Mouse (Mus musculus) heart, postnatal 14 days (tissue): ENCODE data around the gene Hist1h2bb. TPM values are rescaled to one million over a fixed set of nuclear protein-coding genes. Genes with fewer than 3 reads are reported as not detected.
A peak's percentile ranks its signal among the peaks of the same experiment; 100 is the strongest.
"Not testable (repeated sequence)": the region's sequence is repeated elsewhere in the genome, so short reads cannot be mapped to it uniquely, and the experiment has no call there.

Experiments used
- DNase-seq, 2 experiments: peaks; one replicate each; pipeline ENCODE4 v3.0.0; 2021 to 2022
- intact Hi-C: fragments of 180-260 bp; cut with DNase I; formaldehyde crosslinking; loops from one replicate; pipeline ENCODE4 v1.15.1; 2025
- total RNA-seq, 2 experiments: library from RNA; stranded (reverse); gene quantifications; 2 replicates each; pipeline ENCODE4 v1.2.3; 2021

The Hist1h2bb gene
- total RNA-seq, 2 experiments from 2014 or later = 26.5 to 61.9 TPM

DNA sequence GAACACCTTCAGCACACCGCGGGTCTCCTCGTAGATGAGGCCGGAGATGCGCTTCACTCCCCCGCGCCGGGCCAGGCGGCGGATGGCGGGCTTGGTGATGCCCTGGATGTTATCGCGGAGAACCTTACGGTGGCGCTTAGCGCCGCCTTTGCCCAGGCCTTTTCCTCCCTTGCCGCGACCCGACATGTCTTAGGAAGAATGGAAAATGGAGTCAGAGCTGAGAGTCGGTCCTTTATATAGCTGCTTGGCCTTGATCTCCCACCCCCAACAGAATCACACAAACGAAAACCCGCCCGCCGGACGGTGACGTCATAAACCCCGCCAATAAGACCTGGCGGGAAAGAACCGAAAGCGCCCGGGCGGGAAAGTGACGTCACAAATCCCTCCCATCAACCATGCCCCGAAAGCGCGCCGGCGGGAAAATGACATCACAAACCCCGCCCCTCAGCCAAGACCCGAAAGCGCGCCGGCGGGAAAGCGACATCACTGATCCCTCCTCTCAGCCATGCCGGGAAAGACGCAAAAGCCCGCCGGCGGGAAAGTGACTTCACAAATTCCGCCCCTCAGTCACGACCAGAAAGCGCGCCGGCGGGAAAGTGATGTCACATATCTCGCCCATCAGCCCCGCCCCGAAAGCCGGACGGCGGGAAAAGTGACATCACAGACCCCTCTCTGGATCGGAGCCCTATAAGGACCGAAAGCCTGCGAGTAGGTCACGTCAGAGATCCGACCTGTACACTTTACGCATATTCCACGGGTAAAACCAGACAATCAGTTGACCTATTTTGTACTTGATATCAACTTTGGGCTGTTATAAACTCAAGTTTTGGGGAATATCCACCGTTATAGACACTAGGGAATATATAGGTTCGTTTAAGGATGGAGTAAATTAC, 14.7 kb downstream of the Hist1h2bb start, which contains the start of gene Hist1h4a:
TSS of gene Hist1h4a (minus strand) at position 259 of the 893 bp plus-strand sequence.
- DNase-seq = peak; percentile 96 to 98
- intact Hi-C loops = loop anchor here (5.0 kb wide), 1 partner anchor 1719 kb away; the partner anchor contains the start of genes Hist1h2ag, Hist1h2bj and Hist1h4i

DNA sequence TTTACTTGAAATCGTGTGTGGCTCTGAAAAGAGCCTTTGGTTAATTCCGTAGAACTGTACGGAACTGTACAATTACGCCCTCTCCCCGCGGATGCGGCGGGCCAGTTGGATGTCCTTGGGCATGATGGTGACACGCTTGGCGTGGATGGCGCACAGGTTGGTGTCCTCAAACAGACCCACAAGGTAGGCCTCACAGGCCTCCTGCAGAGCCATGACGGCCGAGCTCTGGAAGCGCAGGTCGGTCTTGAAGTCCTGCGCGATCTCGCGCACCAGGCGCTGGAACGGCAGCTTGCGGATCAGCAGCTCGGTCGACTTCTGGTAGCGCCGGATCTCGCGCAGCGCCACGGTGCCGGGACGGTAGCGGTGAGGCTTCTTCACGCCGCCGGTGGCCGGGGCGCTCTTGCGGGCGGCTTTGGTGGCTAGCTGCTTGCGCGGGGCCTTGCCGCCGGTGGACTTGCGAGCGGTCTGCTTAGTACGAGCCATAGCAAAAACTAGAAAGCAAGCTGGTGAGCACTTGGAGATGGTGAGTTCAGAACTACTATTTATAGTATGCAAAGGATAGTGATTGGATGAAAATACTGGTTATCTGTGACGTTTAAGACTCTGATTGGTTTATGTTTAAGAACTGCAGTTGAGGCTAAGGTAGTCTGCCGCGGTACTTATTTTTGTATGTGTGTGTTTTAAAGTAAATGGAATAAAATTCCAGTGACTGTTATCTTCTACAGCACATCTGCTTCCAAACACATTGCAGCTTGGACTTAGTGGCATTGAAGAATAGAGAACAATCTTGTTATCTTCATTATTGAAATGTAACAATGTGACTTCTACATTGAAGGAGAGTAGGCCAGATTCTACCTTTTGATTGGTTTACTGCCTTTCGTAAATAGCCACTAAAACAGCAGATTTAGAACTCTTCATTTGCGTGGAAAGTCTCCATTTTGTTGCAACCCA, 15.6 kb downstream of the Hist1h2bb start, which contains the start of gene Hist1h3a:
TSS of gene Hist1h3a (minus strand) at position 516 of the 951 bp plus-strand sequence.
- DNase-seq = peak in 1 of 2 experiments; percentile 59
- intact Hi-C loops = loop anchor here (5.0 kb wide), 1 partner anchor 1720 kb away; the partner anchor contains the start of genes Hist1h2ag, Hist1h2bj and Hist1h4i

DNA sequence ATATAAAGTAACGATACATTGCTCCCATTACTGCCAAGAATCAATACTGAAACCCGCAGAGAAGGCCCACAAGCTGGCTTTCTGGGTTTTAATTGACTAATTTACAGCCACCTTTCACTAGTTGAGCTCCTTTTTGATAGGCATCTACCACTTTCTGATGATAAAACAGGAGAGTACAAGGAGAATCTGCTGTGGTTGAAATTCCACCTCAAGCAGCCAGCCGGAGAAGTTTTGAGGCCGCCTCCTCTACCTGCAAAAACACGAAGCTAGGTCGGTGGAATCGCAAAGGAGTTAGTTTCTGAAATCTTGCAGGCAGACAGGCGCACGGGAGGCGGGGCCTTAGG, 16.7 kb downstream of the Hist1h2bb start:
- no peak for DNase-seq
- intact Hi-C loops = loop anchor here (5.0 kb wide), 1 partner anchor 1721 kb away; the partner anchor contains the start of genes Hist1h2ag, Hist1h2bj and Hist1h4i

DNA sequence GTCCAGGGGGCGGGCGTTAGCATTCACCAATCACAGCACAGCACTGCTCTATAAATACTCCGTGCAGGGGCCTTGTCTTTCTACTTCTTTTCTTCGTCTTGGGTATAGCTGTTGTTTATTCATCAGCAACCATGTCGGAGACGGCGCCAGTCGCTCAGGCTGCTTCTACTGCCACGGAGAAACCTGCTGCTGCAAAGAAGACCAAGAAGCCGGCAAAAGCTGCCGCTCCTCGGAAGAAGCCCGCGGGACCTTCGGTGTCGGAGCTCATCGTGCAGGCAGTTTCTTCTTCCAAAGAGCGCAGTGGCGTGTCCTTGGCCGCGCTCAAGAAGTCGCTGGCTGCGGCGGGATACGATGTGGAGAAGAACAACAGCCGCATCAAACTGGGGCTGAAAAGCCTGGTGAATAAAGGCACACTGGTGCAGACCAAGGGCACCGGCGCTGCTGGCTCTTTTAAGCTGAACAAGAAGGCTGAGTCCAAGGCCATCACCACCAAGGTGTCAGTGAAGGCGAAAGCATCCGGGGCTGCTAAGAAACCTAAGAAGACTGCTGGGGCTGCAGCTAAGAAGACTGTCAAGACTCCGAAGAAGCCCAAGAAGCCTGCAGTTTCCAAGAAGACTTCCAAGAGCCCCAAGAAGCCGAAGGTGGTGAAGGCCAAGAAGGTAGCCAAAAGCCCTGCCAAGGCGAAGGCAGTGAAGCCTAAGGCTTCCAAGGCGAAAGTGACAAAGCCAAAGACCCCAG, 17.2 kb downstream of the Hist1h2bb start, which contains the start of gene Hist1h1a:
TSS of gene Hist1h1a (plus strand) at position 81 of the 738 bp plus-strand sequence.
- DNase-seq = peak; percentile 77 to 79
- intact Hi-C loops = loop anchor here (5.0 kb wide), 1 partner anchor 1721 kb away; the partner anchor contains the start of genes Hist1h2ag, Hist1h2bj and Hist1h4i

DNA sequence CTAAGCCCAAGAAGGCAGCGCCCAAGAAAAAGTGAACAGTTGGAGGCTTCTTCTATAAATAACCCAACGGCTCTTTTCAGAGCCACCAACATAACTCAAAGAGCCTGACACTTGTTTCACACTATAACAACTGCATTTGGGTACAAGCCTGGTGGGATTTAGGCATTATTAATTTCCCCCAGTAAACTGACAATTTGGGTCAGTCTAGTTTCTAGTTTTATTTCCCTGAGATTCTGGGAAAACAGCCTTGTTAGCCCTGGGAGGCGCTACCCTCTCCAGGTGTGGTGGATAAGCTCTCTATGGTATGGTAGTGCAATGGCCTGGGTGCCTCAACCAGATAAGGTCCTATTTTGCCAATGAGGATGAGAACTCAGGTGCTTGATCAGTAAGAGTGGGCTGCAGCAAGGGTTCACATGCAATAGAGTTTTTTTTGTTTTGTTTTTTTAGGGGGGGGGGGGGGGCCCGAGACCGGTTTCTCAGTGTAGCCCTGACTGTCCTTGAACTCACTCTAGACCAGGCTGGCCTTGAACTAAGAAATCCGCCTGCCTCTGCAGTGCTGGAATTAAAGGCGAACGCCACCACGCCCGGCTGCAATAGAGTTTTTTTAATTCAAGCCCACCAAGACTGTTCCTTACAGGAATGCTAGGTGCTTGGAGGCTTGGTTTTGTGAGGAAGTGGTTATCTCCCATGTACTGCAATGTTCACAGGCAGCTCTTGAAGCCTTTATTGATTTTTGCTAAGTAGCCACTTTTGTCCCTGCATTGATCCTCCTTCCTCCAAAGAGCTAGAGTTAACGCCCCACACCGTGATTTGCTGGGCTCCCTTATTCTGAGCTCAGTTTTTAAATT, 18.0 kb downstream of the Hist1h2bb start:
- DNase-seq = no peak
- intact Hi-C loops = loop anchor here (5.0 kb wide), 1 partner anchor 1722 kb away; the partner anchor contains the start of genes Hist1h2ag, Hist1h2bj and Hist1h4i

DNA sequence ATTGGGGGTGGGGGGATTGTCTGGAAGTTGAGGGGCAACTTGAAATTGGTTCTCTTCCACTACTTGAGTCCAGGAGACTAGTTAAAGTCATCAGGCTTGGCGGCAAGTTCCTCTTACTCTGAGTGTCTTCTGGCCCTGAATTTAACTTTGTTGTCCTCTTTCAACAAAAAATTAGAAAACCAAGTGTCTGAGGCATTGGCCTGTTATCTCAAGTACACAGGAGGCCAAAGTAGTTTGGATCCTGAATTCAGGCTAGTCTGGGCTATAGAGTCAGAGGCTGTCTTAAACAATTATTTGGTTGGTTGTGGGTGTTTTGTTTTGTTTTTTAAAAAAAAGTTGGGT, 18.6 kb downstream of the Hist1h2bb start:
- intact Hi-C loops = no loop called here

DNA sequence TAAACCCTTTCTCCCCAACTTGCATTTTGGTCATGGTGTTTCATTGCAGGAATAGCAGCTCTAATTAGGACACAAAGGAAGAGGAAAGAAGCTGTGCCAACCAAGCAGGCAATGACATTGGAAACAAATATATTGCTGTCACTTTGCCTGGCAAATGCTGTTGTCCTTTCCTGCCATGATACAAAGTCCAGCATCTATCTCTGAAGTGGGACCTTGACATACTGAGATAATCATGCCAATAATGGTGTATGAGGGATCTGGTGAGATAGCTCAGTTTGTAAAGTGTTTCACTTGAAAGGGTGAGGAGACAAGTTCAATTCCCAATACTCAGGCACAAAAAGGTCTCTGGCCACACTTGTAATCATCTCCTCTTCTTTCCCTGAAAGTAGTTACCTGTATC, 20.2 kb downstream of the Hist1h2bb start:
- intact Hi-C loops = no loop called here

More for the DNA sequence above, 18.6 kb downstream of the Hist1h2bb start:
- DNase-seq = no peak

DNA sequence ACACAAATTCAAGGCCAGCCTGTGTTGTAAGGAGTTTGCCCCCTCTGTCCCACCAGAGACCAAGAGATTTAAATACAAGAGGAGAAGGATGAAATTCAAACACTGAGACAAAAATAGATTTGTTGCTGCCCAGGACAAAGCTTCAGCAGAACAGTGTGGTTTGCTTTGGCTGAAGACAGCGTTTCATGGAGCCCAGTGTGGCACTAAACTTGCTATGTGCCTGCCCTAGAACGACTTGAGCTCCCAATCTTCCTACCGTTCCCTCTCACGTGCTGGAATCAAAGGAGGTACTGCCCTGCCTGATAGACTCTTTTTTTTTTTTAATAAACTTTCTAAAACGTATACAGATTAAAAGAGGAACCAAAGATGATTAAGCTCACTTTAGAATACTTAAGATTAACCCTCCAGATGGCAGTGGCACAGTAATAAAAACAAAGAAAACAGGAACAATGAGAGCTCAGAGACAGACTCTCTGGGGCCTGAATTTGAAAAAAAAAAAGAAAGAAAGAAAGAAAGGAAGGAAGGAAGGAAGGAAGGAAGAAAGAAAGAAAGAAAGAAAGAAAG, 22.4 kb downstream of the Hist1h2bb start:
- DNase-seq = no peak
- intact Hi-C loops = no loop called here

More for the DNA sequence above, 20.2 kb downstream of the Hist1h2bb start:
- no peak for DNase-seq

DNA sequence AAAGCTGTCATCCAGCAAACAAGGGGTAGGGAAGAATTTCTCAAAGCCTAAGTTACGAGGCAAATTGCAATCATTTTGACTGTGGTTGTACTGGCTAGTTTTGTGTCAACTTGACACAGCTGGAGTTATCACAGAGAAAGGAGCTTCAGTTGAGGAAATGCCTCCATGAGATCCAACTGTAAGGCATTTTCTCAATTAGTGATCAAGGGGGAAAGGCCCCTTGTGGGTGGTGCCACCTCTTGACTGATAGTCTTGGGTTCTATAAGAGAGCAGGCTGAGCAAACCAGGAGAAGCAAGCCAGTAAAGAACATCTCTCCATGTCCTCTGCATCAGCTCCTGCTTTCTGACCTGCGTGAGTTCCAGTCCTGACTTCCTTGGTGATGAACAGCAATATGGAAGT, 23.1 kb downstream of the Hist1h2bb start, which contains the start of gene Trim38:
TSS of gene Trim38 (plus strand) at position 301 of the 400 bp plus-strand sequence.
- DNase-seq, intact Hi-C loops: not testable (repeated sequence)

DNA sequence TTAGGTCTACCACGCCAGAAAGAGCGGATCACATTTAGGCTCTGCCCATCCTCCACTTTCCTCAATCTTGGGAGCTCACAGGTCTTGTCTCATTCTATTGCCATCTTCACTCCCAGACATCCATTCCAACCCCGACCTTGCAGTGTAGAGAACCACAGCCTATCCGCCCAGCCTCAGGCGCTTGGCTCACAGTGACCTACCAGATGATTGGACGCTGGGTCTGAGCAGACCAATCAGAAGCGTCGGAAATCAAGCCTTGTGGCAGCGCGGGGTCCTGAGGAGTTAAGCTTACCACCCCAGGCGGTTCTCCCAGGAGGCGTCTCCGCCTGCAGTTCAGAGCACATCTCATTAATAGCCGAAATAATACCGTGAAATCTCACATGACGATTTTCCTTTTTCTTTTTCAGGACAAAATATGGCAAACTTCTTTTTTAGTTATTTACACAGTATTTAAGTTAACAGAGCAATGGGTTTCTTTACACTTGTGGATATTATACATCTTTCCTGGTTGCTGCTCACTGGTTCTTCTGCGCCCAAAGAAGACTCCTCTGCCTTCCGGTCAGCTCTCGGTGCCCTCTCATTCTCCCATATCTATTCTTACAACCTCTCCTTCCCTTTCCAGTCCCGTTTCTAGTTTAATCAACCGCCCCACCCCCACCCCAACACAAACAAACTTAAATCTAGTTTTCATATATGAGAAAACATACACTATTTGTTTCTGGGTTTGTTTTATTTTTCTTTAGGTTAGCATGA, 26.2 kb downstream of the Hist1h2bb start:
- intact Hi-C loops = no loop called here
- peak; percentile 12 to 27 for DNase-seq

DNA sequence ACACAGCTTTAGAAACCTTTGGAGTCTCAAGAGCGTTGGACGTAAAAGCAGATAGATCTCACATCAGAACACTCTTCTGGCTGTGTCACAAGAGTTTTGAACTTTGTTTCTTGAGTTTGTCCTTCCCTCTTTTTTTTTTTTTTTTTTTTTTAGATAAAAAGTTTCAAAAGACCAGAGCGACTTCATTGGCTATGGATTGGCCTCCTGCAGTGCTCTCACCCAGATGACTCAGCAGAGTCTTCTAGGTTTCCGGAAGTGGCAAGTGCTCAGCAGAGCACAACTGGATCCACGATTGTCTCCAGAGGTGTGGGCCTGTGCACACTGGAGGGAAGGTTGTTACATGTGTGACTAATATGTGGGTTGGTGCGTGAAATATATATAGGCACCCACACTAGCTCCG, 31.8 kb downstream of the Hist1h2bb start:
- intact Hi-C loops = no loop called here
- DNase-seq = no peak

DNA sequence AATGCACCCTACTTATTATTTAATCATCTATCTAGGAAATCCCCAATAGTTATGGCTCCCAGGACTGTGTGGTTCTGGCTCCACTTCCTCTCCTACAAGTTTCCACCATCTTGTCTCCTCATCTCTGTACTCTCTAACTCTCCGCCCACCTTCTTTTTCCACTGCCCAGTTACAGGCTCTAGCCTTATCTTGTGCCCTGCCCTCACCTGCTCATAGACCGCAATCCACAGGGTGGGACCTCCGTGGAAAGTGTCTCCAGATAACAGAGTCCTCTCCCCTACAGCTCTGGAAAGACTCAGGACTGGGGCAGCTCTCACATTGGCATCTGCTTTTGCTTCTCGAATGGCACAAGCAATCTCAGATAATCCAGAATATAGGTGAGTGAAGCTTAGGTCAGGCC, 32.5 kb downstream of the Hist1h2bb start:
- intact Hi-C loops = no loop called here
- no peak for DNase-seq

DNA sequence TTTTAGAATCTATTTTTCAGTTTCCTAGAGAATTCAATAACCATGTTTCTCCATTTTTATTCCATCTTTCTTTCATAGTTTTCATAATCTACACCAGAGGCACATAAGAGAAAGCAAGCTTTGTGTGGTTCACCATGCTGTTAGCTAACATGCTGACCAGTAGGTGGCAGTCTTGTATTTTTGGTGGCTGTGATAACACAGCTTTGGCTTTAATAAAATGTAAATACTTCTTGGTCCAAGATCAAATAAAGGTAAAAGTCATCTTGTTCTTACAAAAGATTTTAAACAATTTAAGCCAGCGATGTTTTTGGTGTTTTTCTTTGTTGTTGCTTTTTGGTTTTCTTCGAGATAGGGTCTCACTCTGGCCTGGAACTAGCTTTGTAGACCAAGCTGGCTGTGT, 46.0 kb downstream of the Hist1h2bb start:
- DNase-seq = peak; percentile 29 to 64
- intact Hi-C loops = loop anchor here (5.0 kb wide), 2 partner anchors 95 to 505 kb away; no protein-coding TSS in a partner anchor
